Mouse (Mus musculus): ENCODE measurements around the gene Fam168b. TPM values are rescaled to one million over a fixed set of nuclear protein-coding genes. Genes with fewer than 3 reads are reported as not detected.

The Fam168b gene
- total RNA-seq, 2 experiments from 2014 or later: 20.5 to 30.7 TPM

Other genes starting within 250 kb of the Fam168b start
- 10 to 100 TPM; 44.6 to 53.4 TPM for gene Plekhb2, start 6.9 kb upstream of the Fam168b start, total RNA-seq (2021)